Mouse (Mus musculus) ES-Bruce4 (cell line): ENCODE data around the gene Slc35f3.

ENCODE experiments used
- CTCF ChIP-seq: IDR thresholded peaks from one replicate; pipeline ENCODE4 v1.8.1; 2011; ENCODE audit warnings: low read depth, low read length
- POLR2A ChIP-seq: IDR thresholded peaks from one replicate; pipeline ENCODE4 v1.8.1; 2011; ENCODE audit warnings: low read length; ENCODE audit not compliant: insufficient read depth

DNA sequence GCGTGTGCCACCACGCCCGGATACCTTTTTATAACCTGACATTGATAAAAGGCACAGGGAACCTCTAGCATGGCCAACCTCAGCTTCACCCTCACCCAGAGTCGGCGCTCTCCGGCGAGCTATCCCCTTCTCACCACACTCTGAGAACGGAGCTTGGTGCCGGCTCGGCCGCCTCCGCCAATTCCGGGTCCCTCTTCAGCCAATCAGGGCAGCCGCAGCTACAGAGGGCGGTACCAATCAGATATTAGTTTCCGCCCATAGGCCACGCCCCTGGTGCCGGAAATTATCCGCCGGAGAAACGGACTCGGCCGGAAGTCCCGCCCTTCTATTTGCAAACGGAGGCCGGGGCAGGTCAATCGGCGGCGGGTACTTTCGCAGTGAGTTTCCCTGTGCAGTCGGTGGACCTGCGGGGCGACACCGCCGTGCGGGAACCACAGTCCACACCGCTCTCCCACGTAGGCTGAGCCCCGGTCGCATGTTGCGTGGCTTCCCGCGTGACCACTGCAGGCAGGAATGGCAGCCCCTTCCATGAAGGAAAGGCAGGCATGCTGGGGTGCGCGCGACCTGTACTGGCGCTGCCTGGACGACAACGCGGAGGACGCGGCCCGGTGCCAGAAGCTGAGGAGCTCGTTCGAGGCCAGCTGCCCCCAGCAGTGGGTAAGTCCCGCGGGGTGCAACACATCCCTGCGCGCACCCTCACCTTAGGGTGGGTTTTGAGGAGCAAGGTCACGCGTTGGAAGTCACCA, 124.0 kb downstream of the Slc35f3 start, which contains the start of gene Coa6:
- TF ChIP-seq CTCF (no peak), POLR2A (peak; percentile 44)
